Mouse (Mus musculus) kidney, postnatal 36 days (tissue): ENCODE results near the gene Sh3bp5l.
"Not testable (repeated sequence)": the region's sequence is repeated elsewhere in the genome, so short reads cannot be mapped to it uniquely, and the experiment has no call there.

ENCODE experiments used
- DNase-seq, 2 experiments: peaks; one replicate each; pipeline ENCODE4 v3.0.0; 2021 to 2022; ENCODE audit warnings: mixed read lengths in 2 of 2

Gene Sh3bp5l

GRCm38 (mm10) chr11:58330276-58331148, at the start of gene Sh3bp5l, which contains the start of gene Zfp672:
Sh3bp5l (plus strand) TSS chr11:58330724.
Zfp672 (minus strand) TSS chr11:58330339.
- peak; percentile 94 to 95 for DNase-seq

DNA sequence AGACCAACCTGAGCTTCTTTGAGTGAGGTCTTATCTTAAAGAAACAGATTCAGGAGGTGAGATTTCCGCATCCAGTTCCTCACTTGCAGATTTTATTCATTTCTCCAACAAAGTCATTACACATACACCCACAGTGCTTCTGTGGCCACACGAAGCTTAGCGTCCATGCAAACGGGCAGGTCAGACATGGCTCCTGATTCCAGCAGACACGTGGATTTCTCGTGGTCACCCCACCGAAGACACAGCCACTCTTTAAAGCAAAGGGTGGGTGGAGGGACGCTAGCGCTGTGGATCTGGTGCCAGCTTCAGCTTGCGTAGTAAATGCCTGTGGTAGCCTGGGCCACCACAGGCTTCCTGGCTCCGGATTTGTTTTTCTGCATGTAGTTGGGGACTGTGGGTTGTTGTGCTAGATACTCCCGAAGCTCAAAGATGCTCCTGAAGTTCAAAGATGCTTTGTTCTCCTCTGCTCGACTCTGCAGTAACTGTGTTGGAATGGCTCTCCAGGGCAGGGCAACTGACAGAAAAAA, 48.5 kb upstream of the Sh3bp5l start:
- no peak for DNase-seq

DNA sequence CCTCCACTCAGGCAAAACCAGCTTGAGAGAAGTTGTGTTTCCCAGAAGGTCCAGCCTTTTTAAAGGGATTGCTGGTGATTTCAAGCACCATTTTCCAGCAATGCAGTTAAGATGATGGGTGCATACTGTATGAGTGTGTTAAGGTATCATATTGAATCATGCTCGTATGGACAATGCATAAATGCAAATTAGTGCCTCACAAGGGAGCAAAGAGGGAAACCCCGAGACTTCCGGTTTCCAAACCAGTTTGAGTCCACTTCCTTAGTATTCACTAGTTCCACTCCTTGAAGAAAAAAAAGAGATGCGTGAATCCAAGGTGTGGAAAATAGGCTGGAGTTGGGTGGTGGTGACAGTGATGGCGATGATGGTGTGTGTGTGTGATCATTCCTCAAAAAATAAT, 48.0 kb upstream of the Sh3bp5l start:
- no peak for DNase-seq

DNA sequence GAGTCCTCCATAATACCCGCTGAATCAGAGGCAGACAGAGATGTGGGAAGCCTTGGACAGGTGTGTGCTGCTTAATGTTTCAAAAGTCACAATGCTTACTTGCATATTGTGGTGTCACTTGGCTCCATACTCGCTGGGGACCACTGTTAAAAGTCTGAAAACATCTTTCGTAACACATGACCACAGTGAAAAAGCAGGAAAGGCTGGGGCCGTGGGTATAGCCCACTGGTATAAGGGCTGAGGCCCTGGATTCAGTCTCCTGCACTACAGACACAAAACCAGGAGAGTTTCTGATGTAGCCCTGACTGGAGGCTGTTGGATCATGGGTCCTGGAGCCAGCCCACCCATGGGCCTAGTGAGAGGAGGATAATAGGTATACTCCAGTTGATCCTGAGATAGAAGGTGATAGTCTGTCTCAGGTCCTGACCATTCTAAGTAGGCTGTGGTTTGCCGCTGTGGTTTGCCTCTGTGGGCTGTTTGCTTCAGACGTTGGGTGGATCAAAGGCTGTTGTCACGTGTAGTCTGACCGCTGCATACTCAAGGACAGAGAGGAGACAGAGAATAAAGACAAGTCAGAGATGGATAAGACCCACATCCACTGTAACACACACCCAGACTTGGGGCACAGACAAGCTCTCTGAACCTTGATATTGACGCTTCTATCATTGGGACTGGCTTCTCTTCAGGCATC, 40.4 kb upstream of the Sh3bp5l start:
- DNase-seq: no peak

DNA sequence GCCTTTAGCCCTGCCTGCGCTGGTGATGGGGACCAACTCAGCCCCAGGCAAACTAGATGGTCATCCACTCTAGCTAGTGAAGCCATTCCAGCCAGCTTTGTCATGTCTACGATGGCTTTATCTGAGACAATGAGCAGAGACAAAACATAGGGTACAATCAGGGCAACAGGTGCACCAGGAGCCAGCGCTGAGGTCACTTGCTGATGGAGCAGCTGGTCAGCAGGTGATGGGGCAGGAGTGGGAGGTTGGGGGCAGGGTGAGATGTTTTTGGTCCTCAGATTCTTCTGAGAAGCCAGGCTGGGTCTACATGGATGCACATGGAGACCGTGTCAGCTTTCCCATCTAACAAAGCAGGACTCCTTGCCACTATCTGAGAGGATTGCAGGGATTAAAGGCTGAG, 39.7 kb upstream of the Sh3bp5l start:
- DNase-seq: no peak

DNA sequence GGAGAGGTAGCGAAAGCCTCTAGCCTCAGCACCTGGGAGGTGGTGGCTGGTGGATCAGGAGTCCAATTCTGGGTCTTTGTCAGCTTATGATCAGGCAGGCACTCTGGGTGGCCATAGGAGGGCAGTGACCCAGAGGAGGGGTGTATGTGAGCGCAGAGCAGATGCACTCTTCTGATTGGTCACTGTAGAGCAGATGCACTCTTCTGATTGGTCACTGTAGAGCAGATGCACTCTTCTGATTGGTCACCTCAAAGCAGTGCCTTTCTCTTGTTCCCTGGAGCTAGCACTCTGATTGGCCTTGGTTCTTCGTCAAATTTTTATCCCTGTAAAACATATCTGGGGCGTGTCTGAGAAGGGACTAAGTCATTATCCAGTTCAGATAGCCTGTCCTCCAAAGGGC, 37.7 kb upstream of the Sh3bp5l start:
- no peak for DNase-seq

DNA sequence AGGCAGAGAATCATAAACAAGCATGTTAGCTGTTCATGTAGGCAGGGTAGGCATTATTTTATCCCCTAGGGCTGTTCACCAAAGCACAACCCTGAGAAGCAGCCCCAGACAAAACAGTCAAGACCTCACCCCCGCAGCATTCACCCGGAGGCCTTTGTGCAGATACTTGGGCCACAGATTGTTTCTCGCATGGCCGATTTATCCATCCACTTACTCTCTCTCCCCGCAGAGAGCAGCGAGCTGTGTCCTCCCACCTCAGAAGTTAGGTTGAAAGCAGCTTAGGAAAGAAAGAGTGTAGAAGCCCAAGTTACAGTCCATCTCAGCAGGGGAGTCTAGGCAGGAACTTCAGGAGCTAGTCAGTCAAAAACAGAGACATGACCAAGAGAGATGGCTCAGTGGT, 33.1 kb upstream of the Sh3bp5l start:
- DNase-seq: no peak

DNA sequence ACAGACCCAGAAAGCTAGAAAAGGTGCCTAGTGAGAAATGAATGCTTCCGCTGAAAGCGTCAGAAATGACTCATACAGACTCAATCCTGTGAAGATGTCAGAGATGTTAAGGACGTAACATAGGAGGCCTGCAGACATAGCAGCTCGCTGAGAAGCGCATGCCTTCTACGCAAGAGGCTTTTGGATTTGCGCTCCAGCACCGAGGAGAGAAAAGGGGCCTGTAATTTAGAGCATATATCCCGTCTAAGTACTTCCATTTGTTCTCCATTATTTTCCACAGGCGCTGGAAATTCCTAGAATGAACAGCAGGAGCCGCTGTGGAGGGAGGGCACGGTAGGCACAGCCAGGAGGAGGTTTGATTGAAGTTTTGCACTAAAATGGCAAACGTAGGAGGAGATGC, 29.5 kb upstream of the Sh3bp5l start:
- peak; percentile 66 to 84 for DNase-seq

DNA sequence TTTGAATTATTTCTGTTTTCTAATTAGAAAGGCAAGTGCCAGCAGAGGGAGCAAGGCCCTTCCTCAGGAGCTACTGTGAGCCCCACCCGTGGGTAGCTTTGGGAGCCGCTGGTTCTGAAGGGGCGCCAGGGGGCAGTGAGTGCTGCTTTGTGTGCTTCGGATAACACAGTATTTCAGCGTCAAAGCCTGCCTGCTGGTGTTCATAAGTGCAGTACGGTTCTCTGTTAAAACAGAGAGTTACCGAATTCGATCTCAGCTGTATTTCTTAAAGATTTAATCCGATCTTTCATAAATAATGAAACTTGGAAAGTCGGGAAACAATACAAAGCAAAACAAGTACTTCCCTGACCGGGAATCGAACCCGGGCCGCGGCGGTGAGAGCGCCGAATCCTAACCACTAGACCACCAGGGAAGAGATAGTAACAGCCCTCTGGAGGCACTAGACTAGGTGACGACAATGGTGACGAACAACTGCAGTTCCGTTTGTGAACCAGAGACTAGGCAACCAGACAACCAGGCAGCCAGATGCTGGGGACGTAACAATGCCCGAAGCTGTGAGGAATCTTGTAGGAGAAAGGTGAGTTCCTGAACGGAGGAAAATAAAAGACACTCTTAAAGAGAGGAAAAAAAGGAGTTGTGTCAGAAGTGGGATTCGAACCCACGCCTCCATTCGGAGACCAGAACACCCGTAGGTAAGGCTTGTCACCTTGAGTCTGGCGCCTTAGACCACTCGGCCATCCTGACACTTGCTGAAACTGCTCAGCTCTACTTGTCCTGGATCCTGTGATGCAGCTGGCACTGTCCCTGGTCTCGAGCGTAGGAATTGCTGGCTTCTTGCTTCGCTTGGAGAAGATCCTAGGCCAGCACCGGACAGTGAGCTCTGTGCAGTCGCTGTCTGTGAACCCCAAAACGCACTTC, 28.4 kb upstream of the Sh3bp5l start:
- DNase-seq: peak; percentile 96 to 97

GRCm38 (mm10) chr11:58302774-58303445, 27.6 kb upstream of the Sh3bp5l start:
- DNase-seq: no peak

DNA sequence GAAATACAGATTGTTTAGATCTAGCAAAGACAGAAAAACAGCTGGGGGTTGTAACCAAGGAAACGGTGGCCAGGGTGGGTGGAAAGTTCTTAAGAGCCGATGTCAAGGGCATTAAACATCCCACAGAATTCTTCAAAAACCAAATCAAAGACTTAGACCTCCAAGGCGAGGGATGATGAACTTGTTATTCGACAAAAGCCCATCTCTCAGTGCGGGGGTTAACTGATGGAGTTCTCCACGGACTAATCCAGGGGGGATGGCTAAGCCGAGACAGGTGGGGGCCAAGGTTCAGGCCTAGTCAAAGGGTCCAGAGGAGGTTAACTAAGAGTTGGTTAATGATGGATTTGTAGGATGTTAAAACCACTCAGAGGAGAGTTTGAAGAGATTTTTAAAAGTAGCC, 26.9 kb upstream of the Sh3bp5l start:
- DNase-seq: no peak

DNA sequence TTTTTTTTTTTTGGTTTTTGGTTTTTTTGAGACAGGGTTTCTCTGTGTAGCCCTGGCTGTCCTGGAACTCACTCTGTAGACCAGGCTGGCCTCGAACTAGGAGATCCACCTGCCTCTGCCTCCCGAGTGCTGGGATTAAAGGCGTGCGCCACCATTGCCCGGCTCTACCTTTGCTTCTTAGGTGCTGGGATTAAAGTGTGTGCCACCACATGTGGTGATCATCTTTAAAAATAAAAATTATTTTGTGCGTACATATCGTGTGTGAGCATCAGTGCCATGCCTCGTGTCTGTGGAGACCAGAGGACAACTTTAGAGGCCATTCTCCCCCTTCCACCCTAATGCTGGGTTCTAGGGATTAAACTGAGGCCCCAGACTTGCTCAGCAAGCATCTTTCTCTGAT, 25.2 kb upstream of the Sh3bp5l start:
- not testable (repeated sequence) for DNase-seq

- peak; percentile 97 for DNase-seq
These were observed 23.6 kb upstream of the Sh3bp5l start, which contains the start of gene Zfp692 for GRCm38 (mm10) chr11:58306860-58307308. Zfp692 (plus strand) TSS chr11:58307069.

DNA sequence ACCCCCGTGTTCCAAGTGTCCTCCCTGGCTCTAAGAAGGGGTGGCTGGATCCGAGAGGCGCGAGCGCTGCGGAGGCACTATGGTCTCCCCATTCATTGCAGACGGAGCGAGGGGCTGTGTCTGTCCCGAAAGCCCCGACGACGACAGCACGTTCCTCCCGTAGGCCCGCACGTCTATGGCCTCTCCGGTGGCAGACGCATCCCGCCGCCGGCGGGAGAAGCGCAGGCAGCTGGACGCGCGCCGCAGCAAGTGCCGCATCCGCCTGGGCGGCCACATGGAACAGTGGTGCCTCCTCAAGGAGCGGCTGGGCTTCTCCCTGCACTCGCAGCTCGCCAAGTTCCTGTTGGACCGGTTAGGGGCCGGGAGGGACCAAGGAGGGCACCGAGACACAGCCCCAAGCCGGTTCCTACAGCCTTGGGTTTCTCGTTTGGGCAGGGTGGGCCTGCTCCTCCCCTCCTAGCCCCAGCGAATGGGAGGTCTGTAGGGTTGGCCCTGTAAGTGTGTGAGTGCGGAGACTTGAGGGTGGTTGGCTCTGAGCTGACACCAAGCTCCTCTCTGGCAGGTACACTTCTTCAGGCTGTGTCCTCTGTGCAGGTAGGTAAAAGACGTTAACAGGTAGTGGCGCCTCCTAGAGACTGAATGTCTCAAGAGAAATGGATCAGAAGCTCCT, 23.0 kb upstream of the Sh3bp5l start:
- peak; percentile 65 to 76 for DNase-seq

- DNase-seq: no peak
These were observed 21.9 kb upstream of the Sh3bp5l start for GRCm38 (mm10) chr11:58308661-58309060.

DNA sequence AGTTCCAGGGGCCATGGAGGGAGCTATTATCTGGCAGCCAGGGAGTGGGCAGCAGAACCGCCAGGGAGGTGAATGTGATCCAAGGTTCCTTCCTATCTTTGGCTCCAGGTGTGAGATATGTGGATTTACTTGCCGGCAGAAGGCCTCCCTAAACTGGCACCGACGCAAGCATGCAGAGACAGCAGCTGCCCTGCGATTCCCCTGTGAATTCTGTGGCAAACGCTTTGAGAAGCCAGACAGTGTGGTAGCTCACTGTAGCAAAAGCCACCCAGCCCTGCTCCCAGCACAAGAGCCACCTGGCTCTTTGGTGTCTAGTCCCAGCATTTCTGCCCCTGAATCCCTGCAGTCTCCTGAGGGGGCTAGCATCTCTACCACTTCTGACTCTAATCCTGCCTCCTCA, 16.5 kb upstream of the Sh3bp5l start:
- no peak for DNase-seq

- DNase-seq: no peak
These were observed 14.9 kb upstream of the Sh3bp5l start for GRCm38 (mm10) chr11:58315536-58316168.

DNA sequence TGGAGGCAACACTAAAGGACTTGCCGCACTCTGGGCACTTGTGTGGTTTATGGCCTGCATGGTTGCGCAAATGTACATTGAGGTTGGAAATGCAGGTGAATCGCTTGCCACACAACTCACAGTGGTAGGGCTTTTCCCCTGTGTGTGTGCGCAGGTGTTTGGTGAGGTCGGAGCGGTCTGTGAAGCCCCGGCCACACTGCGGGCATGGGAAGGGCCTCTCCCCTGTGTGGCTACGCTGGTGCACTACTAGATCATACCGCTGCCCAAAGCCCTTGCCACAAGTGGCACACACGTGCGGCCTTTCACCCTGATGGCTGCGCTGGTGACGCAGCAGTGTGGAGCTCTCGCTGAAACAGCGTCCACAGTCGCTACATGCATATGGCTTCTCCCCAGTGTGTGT, 14.2 kb upstream of the Sh3bp5l start:
- DNase-seq: no peak

- DNase-seq: no peak
These were observed 13.6 kb upstream of the Sh3bp5l start for GRCm38 (mm10) chr11:58316768-58317390.

- DNase-seq: peak; percentile 99
These were observed 7.5 kb upstream of the Sh3bp5l start for GRCm38 (mm10) chr11:58322824-58323569.
